Mouse (Mus musculus): ENCODE results near the gene Zfp418. TPM values are rescaled to one million over a fixed set of nuclear protein-coding genes. Genes with fewer than 3 reads are reported as not detected.
"Not testable (repeated sequence)": the region's sequence is repeated elsewhere in the genome, so short reads cannot be mapped to it uniquely, and the experiment has no call there.

The Zfp418 gene
- 2.3 and 3.0 TPM in 2 replicates for polyA plus RNA-seq (2015; fragmentation: Nextera tagmentation; extraction: Ambion mirVana)

- Histone ChIP-seq H3K36me3 (no peaks in the 10 kb centered on the region), H3K4me2 (replicated peaks) (peak within 1 kb of the TSS; percentile 59), H3K4me1 (peaks cover 4% of the 10 kb centered on the region; the same call in 1 of the 2 replicates), H3K27me3 (no peaks in the 10 kb centered on the region), H3K9ac (peak within 1 kb of the TSS; percentile 65), H3K4me3 (replicated peaks) (peak within 1 kb of the TSS; percentile 81), H3K27ac (replicated peaks) (peak within 1 kb of the TSS; percentile 78), H3K9me3 (replicated peaks) (no peaks in the 10 kb centered on the region)
- under 1% methylated on average over 26 of the region's 26 CpGs for WGBS
- peak; percentile 91 for ATAC-seq (ENCODE audit: insufficient number of reproducible peaks, low FRiP score, low TSS enrichment, low read depth)
Observed at GRCm38 (mm10) chr7:7171227-7172147, at the start of gene Zfp418. Gene Zfp418 (plus strand): TSS chr7:7171330.

- Histone ChIP-seq H3K27ac (replicated peaks) (no peak overlapping the region), H3K27me3 (no peaks in the 10 kb centered on the region), H3K9ac (no peak overlapping the region), H3K36me3 (peaks cover 12% of the 10 kb centered on the region), H3K4me3 (replicated peaks) (peak overlapping the region; percentile 67), H3K4me1 (peaks cover 12% of the 10 kb centered on the region), H3K4me2 (replicated peaks) (peak overlapping the region; percentile 66), H3K9me3 (replicated peaks) (no peaks in the 10 kb centered on the region)
- 52% methylated on average over 6 of the region's 6 CpGs for WGBS
- ATAC-seq (ENCODE audit: insufficient number of reproducible peaks, low FRiP score, low TSS enrichment, low read depth) = no peak
Observed at GRCm38 (mm10) chr7:7121602-7121980, 49.5 kb upstream of the Zfp418 start.

GRCm38 (mm10) chr7:7130491-7131124, 40.5 kb upstream of the Zfp418 start:
- not testable (repeated sequence) for H3K27ac ChIP-seq (replicated peaks); H3K4me1 ChIP-seq; H3K4me2 ChIP-seq (replicated peaks); H3K9me3 ChIP-seq (replicated peaks); H3K4me3 ChIP-seq (replicated peaks); ATAC-seq (ENCODE audit: insufficient number of reproducible peaks, low FRiP score, low TSS enrichment, low read depth); H3K36me3 ChIP-seq; H3K9ac ChIP-seq; H3K27me3 ChIP-seq
- 94% methylated on average over 15 of the region's 15 CpGs for WGBS

GRCm38 (mm10) chr7:7132751-7133150, 38.4 kb upstream of the Zfp418 start:
- Histone ChIP-seq H3K36me3 (0 out of 2 replicates have a peak, but pooled peaks cover 6% of the 10 kb centered on the region), H3K9me3 (replicated peaks) (no peaks in the 10 kb centered on the region), H3K4me3 (replicated peaks) (no peak overlapping the region), H3K4me1 (peaks cover 6% of the 10 kb centered on the region; the same call in 1 of the 2 replicates), H3K9ac (no peak overlapping the region), H3K27ac (replicated peaks) (no peak overlapping the region), H3K27me3 (no peaks in the 10 kb centered on the region), H3K4me2 (replicated peaks) (no peak overlapping the region)
- 82% methylated on average over 8 of the region's 8 CpGs for WGBS
- no peak for ATAC-seq (ENCODE audit: insufficient number of reproducible peaks, low FRiP score, low TSS enrichment, low read depth)

- H3K27ac ChIP-seq (replicated peaks) = no peak within 1 kb of the TSS
- H3K36me3 ChIP-seq = 0 out of 2 replicates have a peak, but pooled peaks cover 6% of the 10 kb centered on the region
- peak within 1 kb of the TSS; percentile 35 for H3K9ac ChIP-seq
- H3K9me3 ChIP-seq (replicated peaks) = no peaks in the 10 kb centered on the region
- peak; percentile 90 for ATAC-seq (ENCODE audit: insufficient number of reproducible peaks, low FRiP score, low TSS enrichment, low read depth)
- H3K4me1 ChIP-seq = peaks cover 6% of the 10 kb centered on the region; the same call in 1 of the 2 replicates
- peak within 1 kb of the TSS; percentile 58 for H3K4me3 ChIP-seq (replicated peaks)
- no peaks in the 10 kb centered on the region for H3K27me3 ChIP-seq
- WGBS = 5% methylated on average over 16 of the region's 16 CpGs
- H3K4me2 ChIP-seq (replicated peaks) = peak within 1 kb of the TSS; percentile 57
Observed at GRCm38 (mm10) chr7:7136379-7136866, 34.7 kb upstream of the Zfp418 start, which contains the start of gene Zfp773. Gene Zfp773 (minus strand): TSS chr7:7136755.

- Histone ChIP-seq H3K9ac (no peak overlapping the region), H3K4me3 (replicated peaks) (no peak overlapping the region), H3K27me3 (no peaks in the 10 kb centered on the region), H3K4me2 (replicated peaks) (no peak overlapping the region), H3K36me3 (no peaks in the 10 kb centered on the region), H3K4me1 (no peaks in the 10 kb centered on the region), H3K27ac (replicated peaks) (no peak overlapping the region), H3K9me3 (replicated peaks) (no peaks in the 10 kb centered on the region; the same call in 1 of the 2 replicates)
- no peak for ATAC-seq (ENCODE audit: insufficient number of reproducible peaks, low FRiP score, low TSS enrichment, low read depth)
- 90% methylated on average over 1 of the region's 1 CpGs for WGBS
Observed at GRCm38 (mm10) chr7:7144215-7144614, 26.9 kb upstream of the Zfp418 start.

- Histone ChIP-seq H3K27me3 (no peaks in the 10 kb centered on the region), H3K4me3 (replicated peaks) (no peak overlapping the region), H3K4me1 (no peaks in the 10 kb centered on the region), H3K4me2 (replicated peaks) (no peak overlapping the region), H3K9me3 (replicated peaks) (no peaks in the 10 kb centered on the region; the same call in 1 of the 2 replicates), H3K27ac (replicated peaks) (no peak overlapping the region), H3K36me3 (no peaks in the 10 kb centered on the region), H3K9ac (no peak overlapping the region)
- WGBS = 90% methylated on average over 15 of the region's 15 CpGs
- ATAC-seq (ENCODE audit: insufficient number of reproducible peaks, low FRiP score, low TSS enrichment, low read depth) = no peak
Observed at GRCm38 (mm10) chr7:7145991-7146608, 25.0 kb upstream of the Zfp418 start.

- Histone ChIP-seq H3K4me1 (no peaks in the 10 kb centered on the region), H3K4me3 (replicated peaks) (no peak overlapping the region), H3K27ac (replicated peaks) (no peak overlapping the region), H3K27me3 (no peaks in the 10 kb centered on the region), H3K36me3 (peaks cover 20% of the 10 kb centered on the region), H3K4me2 (replicated peaks) (no peak overlapping the region), H3K9me3 (replicated peaks) (no peaks in the 10 kb centered on the region), H3K9ac (no peak overlapping the region)
- WGBS = 55% methylated on average over 1 of the region's 1 CpGs
- ATAC-seq (ENCODE audit: insufficient number of reproducible peaks, low FRiP score, low TSS enrichment, low read depth) = no peak
Observed at GRCm38 (mm10) chr7:7185897-7186296, 14.8 kb downstream of the Zfp418 start.

GRCm38 (mm10) chr7:7187417-7188190, 16.5 kb downstream of the Zfp418 start:
- Histone ChIP-seq H3K4me1 (no peaks in the 10 kb centered on the region), H3K4me2 (replicated peaks) (peak overlapping the region; percentile 41), H3K36me3 (peaks cover 4% of the 10 kb centered on the region; the same call in 1 of the 2 replicates), H3K27me3 (no peaks in the 10 kb centered on the region), H3K9ac (no peak overlapping the region), H3K9me3 (replicated peaks) (no peaks in the 10 kb centered on the region), H3K27ac (replicated peaks) (no peak overlapping the region), H3K4me3 (replicated peaks) (peak overlapping the region; percentile 60)
- 41% methylated on average over 13 of the region's 13 CpGs for WGBS
- no peak for ATAC-seq (ENCODE audit: insufficient number of reproducible peaks, low FRiP score, low TSS enrichment, low read depth)

- Histone ChIP-seq H3K9ac (no peak overlapping the region), H3K4me2 (replicated peaks) (peak overlapping the region; percentile 41)
- peak; percentile 69; the same call in 1 of the 2 replicates for ATAC-seq (ENCODE audit: insufficient number of reproducible peaks, low FRiP score, low TSS enrichment, low read depth)
Observed at GRCm38 (mm10) chr7:7188191-7188942, 17.2 kb downstream of the Zfp418 start.

More at GRCm38 (mm10) chr7:7188191-7188942, 17.2 kb downstream of the Zfp418 start:
- no peaks in the 10 kb centered on the region for H3K36me3 ChIP-seq
- peak overlapping the region; percentile 60 for H3K4me3 ChIP-seq (replicated peaks)
- WGBS = 10% methylated on average over 18 of the region's 18 CpGs
- H3K27me3 ChIP-seq = no peaks in the 10 kb centered on the region
- H3K4me1 ChIP-seq = no peaks in the 10 kb centered on the region
- H3K27ac ChIP-seq (replicated peaks) = no peak overlapping the region
- no peaks in the 10 kb centered on the region for H3K9me3 ChIP-seq (replicated peaks)
